Mouse (Mus musculus): ENCODE measurements around the gene Cald1. TPM values are rescaled to one million over a fixed set of nuclear protein-coding genes. Genes with fewer than 3 reads are reported as not detected.

The Cald1 gene
- polyA plus RNA-seq, 1 experiment from 2014 or later = 366 TPM

DNA sequence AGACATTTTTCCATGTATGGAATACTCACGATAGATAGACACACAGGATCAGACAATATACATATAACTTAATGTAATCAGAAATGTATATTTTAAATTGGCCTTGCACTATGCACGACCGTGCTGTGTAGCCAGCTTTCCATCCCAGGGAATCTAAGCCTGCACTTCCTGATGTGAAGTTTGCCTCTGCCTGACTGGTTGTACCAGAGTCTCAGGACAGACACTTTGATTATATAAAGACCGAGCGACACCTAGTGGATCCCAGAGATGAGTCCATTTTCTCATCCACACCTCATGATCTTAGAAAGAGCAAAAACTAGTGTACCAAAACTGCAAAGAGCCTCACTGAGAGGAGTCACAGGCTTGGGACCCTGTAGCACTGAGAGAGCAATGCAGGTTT is 156.1 kb downstream of the Cald1 start:
- H3K36me3 ChIP-seq = no peaks in the 10 kb centered on the region
- no peaks in the 10 kb centered on the region for H3K4me1 ChIP-seq (replicated peaks)
- H3K4me3 ChIP-seq (replicated peaks) = no peak overlapping the region
- H3K9ac ChIP-seq = no peak overlapping the region
- no peak overlapping the region for H3K4me2 ChIP-seq (replicated peaks)
- no peaks in the 10 kb centered on the region for H3K27me3 ChIP-seq (replicated peaks)
- no peak overlapping the region for H3K27ac ChIP-seq
- ATAC-seq = peak; percentile 85
- H3K9me3 ChIP-seq = no peaks in the 10 kb centered on the region
- 20% methylated on average over 5 of the region's 5 CpGs for WGBS

DNA sequence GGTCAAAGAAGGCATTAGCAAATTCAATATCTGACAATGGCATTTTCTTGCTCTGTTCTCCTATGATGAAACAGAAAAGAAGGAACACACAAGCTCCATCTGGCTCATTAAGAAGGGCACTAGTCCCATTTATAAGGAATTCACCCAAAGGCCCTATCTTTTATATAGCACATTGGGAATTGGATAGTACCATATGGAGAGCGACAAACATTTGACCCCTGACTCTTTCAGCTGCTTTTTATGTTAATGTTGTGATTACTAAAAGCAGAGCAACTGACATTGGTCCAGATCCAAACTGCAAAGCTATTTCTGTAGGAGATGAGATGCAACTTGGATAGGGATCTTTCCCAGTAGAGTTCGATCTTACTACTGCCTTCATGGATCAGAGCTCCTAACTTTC is 160.0 kb downstream of the Cald1 start:
- ATAC-seq = no peak
- Histone ChIP-seq H3K9ac (no peak overlapping the region), H3K9me3 (no peaks in the 10 kb centered on the region), H3K4me1 (replicated peaks) (no peaks in the 10 kb centered on the region), H3K27me3 (replicated peaks) (no peaks in the 10 kb centered on the region), H3K4me3 (replicated peaks) (no peak overlapping the region), H3K4me2 (replicated peaks) (no peak overlapping the region), H3K36me3 (0 out of 2 replicates have a peak, but pooled peaks cover 8% of the 10 kb centered on the region), H3K27ac (no peak overlapping the region)
- 78% methylated on average over 2 of the region's 2 CpGs for WGBS

DNA sequence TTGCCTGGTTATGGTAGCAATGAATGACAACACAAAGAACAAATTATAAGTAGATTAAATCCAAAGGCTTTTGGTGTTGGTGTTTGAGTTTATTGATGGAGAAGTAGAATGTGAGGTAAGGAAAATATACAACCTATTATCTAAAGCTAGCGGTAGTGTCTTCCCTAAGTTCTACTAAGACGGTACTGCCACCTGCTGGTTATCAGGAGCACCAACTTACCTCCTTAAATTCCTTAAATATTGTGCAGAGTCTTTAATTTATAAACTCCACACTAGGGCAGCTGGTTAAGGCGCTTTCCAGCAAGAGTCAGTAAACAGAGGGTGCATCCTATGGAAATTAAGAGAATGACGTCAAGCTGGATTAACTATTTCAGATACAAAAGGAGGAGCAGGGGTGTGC is 161.7 kb downstream of the Cald1 start:
- WGBS = 40% methylated on average over 4 of the region's 4 CpGs
- Histone ChIP-seq H3K9me3 (no peaks in the 10 kb centered on the region), H3K4me3 (replicated peaks) (no peak overlapping the region), H3K36me3 (peaks cover 16% of the 10 kb centered on the region; the same call in 1 of the 2 replicates), H3K4me1 (replicated peaks) (no peaks in the 10 kb centered on the region), H3K4me2 (replicated peaks) (no peak overlapping the region), H3K27ac (no peak overlapping the region), H3K27me3 (replicated peaks) (no peaks in the 10 kb centered on the region), H3K9ac (no peak overlapping the region)
- no peak for ATAC-seq

DNA sequence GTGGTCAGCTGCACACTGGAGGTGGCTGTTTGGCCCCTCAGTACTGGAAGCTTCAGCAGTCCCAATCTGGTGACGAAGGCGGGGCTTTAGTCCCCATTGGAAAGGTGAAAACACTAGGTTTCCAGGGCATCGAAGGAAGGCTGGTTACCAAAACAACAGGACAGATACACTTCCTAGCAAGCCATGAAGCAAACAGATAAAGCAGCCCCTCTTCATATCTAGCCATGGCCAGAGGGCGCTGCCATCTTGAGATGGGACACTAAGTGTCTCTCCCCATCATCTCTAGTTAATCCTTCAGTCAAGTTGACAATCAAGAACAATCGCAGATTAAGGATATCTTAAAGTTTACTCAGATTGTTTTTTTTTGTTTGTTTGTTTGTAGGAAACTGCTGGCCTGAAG is 167.4 kb downstream of the Cald1 start:
- Histone ChIP-seq H3K4me1 (replicated peaks) (no peaks in the 10 kb centered on the region), H3K4me2 (replicated peaks) (no peak overlapping the region), H3K9me3 (no peaks in the 10 kb centered on the region), H3K9ac (no peak overlapping the region), H3K27ac (no peak overlapping the region), H3K4me3 (replicated peaks) (no peak overlapping the region), H3K27me3 (replicated peaks) (no peaks in the 10 kb centered on the region), H3K36me3 (peaks cover 26% of the 10 kb centered on the region; the same call in 1 of the 2 replicates)
- no peak for ATAC-seq
- WGBS = 88% methylated on average over 5 of the region's 5 CpGs

DNA sequence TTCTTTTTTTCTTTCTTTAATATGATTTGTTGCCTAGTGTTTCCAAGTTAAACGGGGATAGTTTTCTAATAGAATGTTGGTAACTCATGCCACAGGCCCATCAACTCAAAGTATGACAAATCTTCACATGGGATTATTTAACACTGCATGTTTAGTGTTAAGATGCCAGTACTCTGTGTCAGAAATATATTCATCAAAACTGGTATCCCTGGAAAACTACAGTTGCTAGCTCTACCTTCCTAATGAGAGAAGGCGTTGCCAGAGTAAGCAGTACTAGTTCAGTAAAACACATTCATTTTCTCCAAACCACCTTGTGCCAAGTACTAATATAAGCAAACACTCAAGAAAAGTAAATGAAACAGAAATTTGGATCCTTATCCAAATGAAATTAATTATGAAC is 171.7 kb downstream of the Cald1 start:
- H3K9me3 ChIP-seq = no peaks in the 10 kb centered on the region
- peaks cover 13% of the 10 kb centered on the region for H3K36me3 ChIP-seq
- no peak overlapping the region for H3K9ac ChIP-seq
- no peaks in the 10 kb centered on the region for H3K27me3 ChIP-seq (replicated peaks)
- ATAC-seq = no peak
- 85% methylated on average over 2 of the region's 2 CpGs for WGBS
- no peaks in the 10 kb centered on the region for H3K4me1 ChIP-seq (replicated peaks)
- H3K27ac ChIP-seq = no peak overlapping the region
- H3K4me3 ChIP-seq (replicated peaks) = no peak overlapping the region
- no peak overlapping the region for H3K4me2 ChIP-seq (replicated peaks)

DNA sequence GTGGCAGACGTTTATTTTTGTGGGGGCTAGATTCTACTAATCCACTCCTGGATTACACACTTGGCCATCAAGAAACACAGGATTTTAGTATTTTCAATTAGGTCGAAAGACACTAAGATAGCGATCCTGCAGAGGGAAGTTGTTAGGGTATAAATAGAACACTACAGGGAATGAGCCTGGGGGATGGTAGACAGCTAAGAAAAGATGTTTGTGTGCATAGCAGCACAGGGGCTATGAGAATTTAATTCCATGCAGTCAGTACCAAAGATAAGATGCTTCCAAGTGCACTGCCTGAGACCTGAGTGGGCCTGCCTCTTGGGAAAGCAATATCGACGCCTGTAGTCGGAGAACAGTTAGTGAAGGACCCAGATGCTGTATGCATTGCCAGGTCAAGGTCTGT is 172.2 kb downstream of the Cald1 start:
- no peak overlapping the region for H3K4me3 ChIP-seq (replicated peaks)
- no peaks in the 10 kb centered on the region for H3K9me3 ChIP-seq
- no peak overlapping the region for H3K4me2 ChIP-seq (replicated peaks)
- no peaks in the 10 kb centered on the region for H3K4me1 ChIP-seq (replicated peaks)
- peaks cover 13% of the 10 kb centered on the region; the same call in 1 of the 2 replicates for H3K36me3 ChIP-seq
- no peak overlapping the region for H3K27ac ChIP-seq
- ATAC-seq = no peak
- 84% methylated on average over 6 of the region's 6 CpGs for WGBS
- H3K9ac ChIP-seq = no peak overlapping the region
- H3K27me3 ChIP-seq (replicated peaks) = no peaks in the 10 kb centered on the region

DNA sequence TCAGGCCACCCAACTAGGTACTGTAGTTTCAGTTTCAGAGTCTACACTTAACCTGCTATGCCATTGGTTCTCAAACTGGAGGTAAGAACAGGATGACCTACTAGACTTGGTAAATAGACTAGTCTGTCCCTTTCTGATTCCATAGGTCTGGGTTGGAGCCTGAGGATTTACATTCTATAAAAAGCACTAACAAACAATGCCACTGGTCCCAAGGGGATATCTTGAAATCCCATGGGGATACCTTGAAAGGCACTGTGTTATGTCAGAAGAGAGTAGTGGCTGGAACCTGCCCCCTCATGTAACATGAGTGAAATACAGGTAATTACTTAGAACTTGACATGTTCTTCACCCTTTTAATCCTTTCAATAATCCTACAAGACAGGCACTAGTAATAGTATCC is 178.1 kb downstream of the Cald1 start:
- H3K9me3 ChIP-seq = no peaks in the 10 kb centered on the region
- no peak overlapping the region for H3K9ac ChIP-seq
- peaks cover 3% of the 10 kb centered on the region; the same call in 1 of the 2 replicates for H3K36me3 ChIP-seq
- H3K27me3 ChIP-seq (replicated peaks) = no peaks in the 10 kb centered on the region
- H3K4me1 ChIP-seq (replicated peaks) = no peaks in the 10 kb centered on the region
- no peak overlapping the region for H3K4me3 ChIP-seq (replicated peaks)
- no peak overlapping the region for H3K27ac ChIP-seq
- H3K4me2 ChIP-seq (replicated peaks) = no peak overlapping the region
- no peak for ATAC-seq

DNA sequence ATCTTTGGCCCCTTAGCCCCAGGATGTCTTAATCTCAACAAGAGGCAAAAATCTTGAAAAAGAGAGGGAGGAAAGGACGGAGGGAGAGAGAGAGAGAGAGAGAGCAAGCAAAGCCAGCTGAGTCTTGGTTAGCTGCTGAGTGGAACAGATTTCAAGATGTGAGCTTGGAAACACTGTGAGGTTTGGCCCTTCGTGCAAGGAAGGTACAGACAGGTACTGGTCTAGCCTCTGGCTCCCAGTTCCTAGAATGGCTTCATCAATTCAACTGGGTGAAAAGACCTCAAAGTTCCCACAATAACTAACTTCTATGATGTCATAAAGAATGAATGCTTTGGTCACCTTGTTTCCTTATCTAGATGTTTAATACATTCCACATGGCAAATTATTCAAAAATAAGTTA is 178.8 kb downstream of the Cald1 start:
- peaks cover 3% of the 10 kb centered on the region; the same call in 1 of the 2 replicates for H3K36me3 ChIP-seq
- no peak overlapping the region for H3K4me2 ChIP-seq (replicated peaks)
- H3K4me3 ChIP-seq (replicated peaks) = no peak overlapping the region
- H3K27ac ChIP-seq = no peak overlapping the region
- H3K27me3 ChIP-seq (replicated peaks) = no peaks in the 10 kb centered on the region
- H3K4me1 ChIP-seq (replicated peaks) = no peaks in the 10 kb centered on the region
- H3K9ac ChIP-seq = no peak overlapping the region
- H3K9me3 ChIP-seq = no peaks in the 10 kb centered on the region
- WGBS = 79% methylated on average over 2 of the region's 2 CpGs
- ATAC-seq = no peak

DNA sequence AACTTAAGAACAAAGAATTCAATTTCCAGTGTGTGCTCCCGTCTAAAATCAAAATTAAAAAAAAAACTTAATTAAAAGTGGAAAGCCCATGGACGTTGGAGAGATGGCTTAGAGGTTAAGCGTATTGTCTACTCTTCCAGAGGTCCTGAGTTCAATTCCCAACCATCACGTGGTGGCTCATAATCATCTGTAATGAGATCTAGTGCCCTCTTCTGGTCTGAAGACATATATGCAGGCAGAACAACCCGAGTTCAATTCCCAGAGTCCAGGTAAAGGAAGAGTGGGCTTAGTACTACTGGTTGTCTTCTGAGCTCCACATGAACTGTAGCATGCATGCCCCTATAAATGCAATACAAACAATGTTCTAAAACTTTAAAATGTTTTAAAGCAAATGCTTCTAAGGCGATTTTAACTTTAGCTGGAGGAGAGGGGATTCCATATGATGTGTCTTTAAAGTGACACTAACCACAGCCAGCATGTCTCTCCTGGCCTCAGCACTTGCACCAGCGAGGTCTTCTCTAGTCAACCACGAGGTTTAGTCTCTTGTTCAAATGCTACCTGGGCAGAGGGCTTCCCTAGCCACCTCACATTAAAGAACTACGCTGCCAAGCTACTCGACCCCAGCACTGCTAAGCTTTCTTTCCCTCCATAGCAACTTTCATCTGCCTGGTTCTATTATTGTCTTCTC is 179.8 kb downstream of the Cald1 start:
- Histone ChIP-seq H3K4me2 (replicated peaks) (no peak overlapping the region), H3K9me3 (no peaks in the 10 kb centered on the region), H3K4me1 (replicated peaks) (no peaks in the 10 kb centered on the region), H3K27ac (no peak overlapping the region), H3K36me3 (no peaks in the 10 kb centered on the region), H3K27me3 (replicated peaks) (no peaks in the 10 kb centered on the region), H3K9ac (no peak overlapping the region), H3K4me3 (replicated peaks) (no peak overlapping the region)
- no peak for ATAC-seq
- WGBS = 78% methylated on average over 10 of the region's 10 CpGs

DNA sequence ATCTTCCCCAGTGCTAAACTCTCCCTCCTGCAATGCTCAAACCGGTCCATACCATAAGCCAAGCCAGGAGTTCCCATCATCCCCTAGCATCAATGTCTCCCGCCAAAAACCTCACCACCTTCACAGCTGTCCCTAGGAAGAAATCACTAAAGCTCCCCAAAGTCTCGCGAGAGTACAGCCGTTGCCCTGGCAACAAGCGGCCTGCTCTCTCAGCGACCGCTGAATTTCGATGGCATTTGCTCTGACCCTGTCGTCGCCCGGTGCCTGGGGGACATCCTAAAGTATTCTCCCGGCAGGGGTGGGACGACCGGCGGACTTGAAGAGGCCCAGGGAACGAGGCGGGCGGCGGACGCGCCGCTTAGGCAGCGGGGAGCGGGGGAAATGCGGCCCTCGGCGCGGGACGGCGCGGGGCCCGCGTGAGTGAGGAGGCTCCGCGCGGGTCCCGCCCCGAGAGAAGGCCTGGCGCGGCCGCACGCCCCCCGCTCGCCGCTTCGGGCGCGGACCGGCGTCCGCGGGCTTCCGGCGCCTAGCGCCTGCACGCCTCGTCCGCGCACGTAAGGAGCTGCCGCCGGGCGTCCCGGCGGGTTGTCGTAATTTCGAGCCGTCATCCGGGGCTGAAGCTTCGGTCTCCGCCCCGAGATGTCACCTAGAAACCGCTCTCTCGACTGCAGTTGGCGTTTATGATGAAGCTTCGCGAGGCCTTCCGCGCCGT is 182.1 kb downstream of the Cald1 start, which contains the start of gene Agbl3:
Gene Agbl3, plus strand, starts transcription at position 202 of the 712 bp plus-strand sequence.
- H3K9ac ChIP-seq = peak within 1 kb of the TSS; percentile 77
- H3K36me3 ChIP-seq = no peaks in the 10 kb centered on the region
- no peaks in the 10 kb centered on the region for H3K27me3 ChIP-seq (replicated peaks)
- H3K4me1 ChIP-seq (replicated peaks) = no peaks in the 10 kb centered on the region
- under 1% methylated on average over 65 of the region's 81 CpGs for WGBS
- H3K4me3 ChIP-seq (replicated peaks) = peak within 1 kb of the TSS; percentile 63
- ATAC-seq = peak; percentile 95
- no peaks in the 10 kb centered on the region for H3K9me3 ChIP-seq
- peak within 1 kb of the TSS; percentile 81 for H3K4me2 ChIP-seq (replicated peaks)
- H3K27ac ChIP-seq = peak within 1 kb of the TSS; percentile 97

DNA sequence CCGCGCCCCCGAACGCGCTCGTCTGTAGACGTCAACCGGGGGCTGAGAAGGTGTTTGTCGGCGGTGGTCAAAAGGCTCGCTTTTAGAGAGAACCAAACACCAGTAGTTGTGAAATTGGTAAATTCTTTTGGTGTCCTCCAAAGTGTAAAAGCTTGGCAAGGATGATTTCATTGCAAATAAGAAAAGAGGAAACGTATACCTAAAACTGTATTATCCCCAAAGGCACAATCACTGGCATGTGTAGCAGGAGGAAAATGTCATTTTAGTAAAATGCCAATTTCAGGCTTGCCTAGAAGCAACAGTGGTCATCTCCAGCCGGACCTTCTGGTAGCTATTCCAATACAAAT is 182.6 kb downstream of the Cald1 start:
- H3K9ac ChIP-seq = peak overlapping the region; percentile 77

DNA sequence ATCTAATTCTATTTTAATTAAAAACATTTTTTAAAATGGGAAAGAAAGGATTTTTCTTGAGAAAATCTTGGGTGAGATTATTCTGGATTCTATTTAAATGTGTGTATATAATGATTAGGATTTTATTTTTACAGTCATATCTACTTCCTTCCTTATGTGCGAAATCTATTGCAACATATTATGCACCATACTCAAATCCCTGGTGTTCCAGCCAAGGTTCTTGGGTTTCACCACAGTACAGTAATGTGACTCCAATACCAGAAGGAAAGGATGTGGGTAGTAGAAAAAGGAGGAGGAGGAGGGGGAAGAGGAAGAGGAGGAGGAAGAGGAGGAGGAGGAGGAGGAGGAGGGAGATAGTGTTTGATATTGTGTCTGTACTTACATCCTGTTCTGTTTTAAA is 184.2 kb downstream of the Cald1 start:
- no peak overlapping the region for H3K27ac ChIP-seq
- no peaks in the 10 kb centered on the region for H3K27me3 ChIP-seq (replicated peaks)
- no peaks in the 10 kb centered on the region for H3K9me3 ChIP-seq
- WGBS = 97% methylated on average over 1 of the region's 1 CpGs
- H3K4me3 ChIP-seq (replicated peaks) = no peak overlapping the region
- no peak for ATAC-seq
- no peak overlapping the region for H3K4me2 ChIP-seq (replicated peaks)
- H3K4me1 ChIP-seq (replicated peaks) = no peaks in the 10 kb centered on the region
- H3K9ac ChIP-seq = no peak overlapping the region
- H3K36me3 ChIP-seq = no peaks in the 10 kb centered on the region

More for the DNA sequence above, 182.6 kb downstream of the Cald1 start:
- Histone ChIP-seq H3K4me1 (replicated peaks) (no peaks in the 10 kb centered on the region), H3K4me3 (replicated peaks) (peak overlapping the region; percentile 63), H3K27ac (peak overlapping the region; percentile 97), H3K27me3 (replicated peaks) (no peaks in the 10 kb centered on the region), H3K9me3 (no peaks in the 10 kb centered on the region), H3K36me3 (no peaks in the 10 kb centered on the region), H3K4me2 (replicated peaks) (peak overlapping the region; percentile 81)
- WGBS = 2% methylated on average over 13 of the region's 13 CpGs
- ATAC-seq = peak; percentile 3; the same call in 1 of the 2 replicates

DNA sequence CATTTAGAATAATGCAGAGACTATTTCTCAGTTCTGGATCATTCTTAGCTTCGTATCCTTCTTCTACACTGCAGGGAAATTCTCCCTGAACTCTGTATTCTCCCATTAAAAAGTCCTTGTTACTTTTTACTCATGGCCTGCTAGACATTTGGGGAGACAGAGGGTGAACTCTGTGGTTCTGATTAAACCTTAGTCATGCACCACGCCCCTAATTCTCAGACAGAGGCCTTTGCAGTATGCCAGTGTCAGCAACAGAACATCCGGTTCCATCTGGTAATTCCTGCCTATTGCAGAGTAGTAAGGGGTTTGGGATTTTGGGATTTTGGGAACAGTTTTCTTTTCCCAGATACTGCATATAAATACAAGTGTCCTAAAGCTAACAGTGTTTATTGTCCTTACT is 198.6 kb downstream of the Cald1 start:
- no peak overlapping the region for H3K27ac ChIP-seq
- WGBS = 78% methylated on average over 3 of the region's 3 CpGs
- no peaks in the 10 kb centered on the region for H3K4me1 ChIP-seq (replicated peaks)
- H3K9ac ChIP-seq = no peak overlapping the region
- H3K4me3 ChIP-seq (replicated peaks) = no peak overlapping the region
- H3K4me2 ChIP-seq (replicated peaks) = no peak overlapping the region
- no peaks in the 10 kb centered on the region for H3K36me3 ChIP-seq
- H3K9me3 ChIP-seq = no peaks in the 10 kb centered on the region
- ATAC-seq = no peak
- H3K27me3 ChIP-seq (replicated peaks) = no peaks in the 10 kb centered on the region

Data from intestine, embryonic 15.5 days (tissue).